Mouse (Mus musculus) c-Kit-positive CD71-positive TER-119-negative erythroid progenitor cells, embryonic 14.5 days (primary cell): ENCODE measurements around the gene Dcaf1.

Source experiments
- DNase-seq: peaks from one replicate; pipeline ENCODE4 v3.0.0-alpha.2; 2013; ENCODE audit warnings: low read depth

The Dcaf1 gene

DNA sequence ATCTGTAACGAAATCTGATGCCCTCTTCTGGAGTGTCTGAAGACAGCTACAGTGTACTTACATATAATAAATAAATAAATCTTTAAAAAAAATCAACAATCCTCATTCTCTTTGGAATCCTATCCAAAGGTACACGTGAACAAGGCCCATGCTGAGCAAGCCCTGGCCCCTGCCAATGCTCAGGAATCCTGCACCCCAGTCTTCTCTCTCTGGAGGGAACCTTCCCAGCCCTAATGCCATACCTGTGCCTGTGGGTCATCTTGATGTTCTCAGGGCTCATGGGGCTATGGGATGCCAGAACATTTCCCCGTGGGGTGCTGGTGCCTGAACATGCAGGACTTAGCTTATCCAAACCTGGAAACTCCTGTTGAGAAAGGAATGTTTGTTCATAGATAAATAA lies 86.5 kb downstream of the Dcaf1 start:
- DNase-seq, result no peak

DNA sequence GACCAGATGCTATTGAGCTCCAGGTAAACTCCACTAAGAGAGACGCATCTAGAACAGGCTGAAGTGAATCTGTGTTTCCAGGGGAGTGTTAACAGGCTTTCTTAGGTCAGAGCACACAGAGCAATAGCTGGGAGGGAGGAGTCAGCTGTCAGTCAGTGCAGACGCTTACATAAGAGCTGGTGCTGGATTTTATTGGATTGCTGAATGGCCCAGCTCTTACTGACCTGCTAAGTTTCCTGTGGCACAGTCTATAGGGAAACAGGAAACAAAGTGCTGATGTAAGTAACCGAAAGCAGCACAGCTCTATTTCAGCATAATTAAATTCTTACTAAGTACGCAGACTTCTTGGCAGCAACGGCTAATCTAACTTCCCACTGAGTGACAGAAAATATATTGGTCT lies 87.0 kb downstream of the Dcaf1 start:
- no peak for DNase-seq

DNA sequence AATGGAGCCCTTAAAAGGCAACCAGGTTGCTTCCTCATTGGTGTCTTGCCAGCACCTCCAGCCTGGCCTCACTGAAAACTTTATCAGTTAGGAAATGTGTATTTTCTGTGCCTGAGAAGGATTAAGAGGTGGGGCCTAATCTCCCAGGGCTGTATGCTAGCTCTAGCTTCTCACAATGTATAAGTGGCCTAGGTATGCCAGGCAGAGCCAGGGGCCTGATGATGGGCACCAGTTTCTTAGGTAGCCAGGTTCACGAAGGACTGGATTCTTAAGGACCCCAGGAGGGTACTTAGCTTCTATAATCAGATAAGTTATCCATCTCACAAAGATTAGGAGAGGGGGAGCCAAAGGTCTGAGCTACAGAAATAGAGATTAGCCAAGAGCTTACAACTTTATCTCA lies 90.0 kb downstream of the Dcaf1 start:
- no peak for DNase-seq

DNA sequence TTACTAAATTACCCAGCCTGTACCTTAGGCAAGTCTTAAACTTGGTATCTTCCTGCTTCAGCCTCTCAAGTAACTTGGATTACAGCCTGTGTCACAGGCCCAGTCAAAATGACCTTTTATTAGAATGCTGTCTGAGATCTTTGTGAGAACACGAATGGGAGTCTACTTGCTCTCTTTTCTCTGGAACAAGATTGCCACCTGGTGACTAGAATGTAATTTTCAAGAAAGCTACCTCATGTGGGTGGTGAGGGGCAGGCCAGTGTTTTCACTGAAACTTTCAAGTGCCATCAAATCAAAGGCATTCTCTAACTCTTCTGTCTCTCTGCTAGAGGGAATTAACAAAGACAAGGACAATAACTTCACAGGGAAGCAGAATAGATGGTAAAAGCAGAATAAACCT lies 92.1 kb downstream of the Dcaf1 start:
- no peak for DNase-seq

DNA sequence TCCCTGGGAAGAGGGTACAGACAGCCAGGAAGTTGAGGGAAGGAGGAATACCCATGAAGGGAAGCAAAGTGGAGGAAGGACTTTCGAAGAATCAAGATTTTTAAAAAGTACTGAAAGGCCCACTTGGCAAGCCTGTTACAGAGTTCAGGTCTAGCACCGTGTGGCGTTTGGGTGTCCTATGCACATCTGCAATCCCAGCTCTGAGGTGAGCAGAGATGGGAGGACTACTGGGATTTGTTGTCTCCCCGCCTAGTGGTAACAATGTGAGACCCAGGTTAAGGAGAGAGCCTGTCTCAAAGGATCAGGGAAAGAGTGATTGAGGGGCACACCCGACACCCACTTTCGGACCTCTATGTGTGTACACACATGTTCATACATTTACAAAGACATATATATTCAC lies 93.2 kb downstream of the Dcaf1 start:
- no peak for DNase-seq
